11 mouse cellular contexts compared by ENCODE assay signal in genomic region chr10:99286213-99286612, GRCm38 (mm10). TPM values are rescaled to one million over a fixed set of nuclear protein-coding genes. Genes with fewer than 3 reads are reported as not detected.
A peak's percentile ranks its signal among the peaks of the same experiment; 100 is the strongest.
DNase-seq lines count a peak whose midpoint lies in the region; ATAC-seq lines count a peak whose summit lies in the region.
"Had no signal": no experiment of that assay in that cellular context is flagged by ENCODE, and none has a peak within 500 bp of the region (broad histone marks: within the 10 kb centered on the region; RNA-seq: fewer than 3 reads in every experiment).

No protein-coding gene starts in this region.

- H3K9ac ChIP-seq in midbrain, embryonic 11.5 days (ENCODE audit: low read length): no peak overlapping the region
- no peak overlapping the region for H3K9ac ChIP-seq in midbrain, embryonic 15.5 days
- H3K9ac ChIP-seq in kidney, embryonic 16.5 days (replicated peaks; ENCODE audit: low read length): no peak overlapping the region
- H3K9ac ChIP-seq in forebrain, embryonic 12.5 days: no peak overlapping the region
- H3K9ac ChIP-seq in intestine, embryonic 16.5 days (ENCODE audit: low read depth, low read length): no peak overlapping the region
- H3K9ac ChIP-seq: embryonic facial prominence, embryonic 15.5 days had no signal

- no peaks in the 10 kb centered on the region for H3K36me3 ChIP-seq in midbrain, embryonic 11.5 days (ENCODE audit: control insufficient read depth, insufficient read depth, low read length)
- no peaks in the 10 kb centered on the region for H3K36me3 ChIP-seq in midbrain, embryonic 15.5 days (replicated peaks)
- no peaks in the 10 kb centered on the region for H3K36me3 ChIP-seq in kidney, embryonic 16.5 days (ENCODE audit: insufficient read depth, low read length)
- no peaks in the 10 kb centered on the region for H3K36me3 ChIP-seq in forebrain, embryonic 12.5 days (replicated peaks)
- H3K36me3 ChIP-seq in intestine, embryonic 16.5 days (ENCODE audit: control insufficient read depth, insufficient read depth, low read length): no peaks in the 10 kb centered on the region
- H3K36me3 ChIP-seq: embryonic facial prominence, embryonic 15.5 days had no signal

- H3K4me2 ChIP-seq in midbrain, embryonic 11.5 days: no peak overlapping the region
- no peak overlapping the region for H3K4me2 ChIP-seq in midbrain, embryonic 15.5 days
- H3K4me2 ChIP-seq in kidney, embryonic 16.5 days (replicated peaks; ENCODE audit: low read depth, low read length): no peak overlapping the region
- H3K4me2 ChIP-seq in forebrain, embryonic 12.5 days: no peak overlapping the region
- no peak overlapping the region for H3K4me2 ChIP-seq in intestine, embryonic 16.5 days (ENCODE audit: low read depth, low read length)

- DNase-seq in embryo, embryonic 10 days (ENCODE audit: low spot score): peak; percentile 57
- DNase-seq in embryo, embryonic 9.5 days (ENCODE audit: extremely low spot score): no peak
- peak; percentile 75 for DNase-seq in midbrain, embryonic 11.5 days (ENCODE audit: low spot score, missing footprints)
- peak; percentile 40 to 59 for DNase-seq in lung, postnatal 4 days
- DNase-seq: spleen, adult 18-20 months; thymus, adult 18-20 months had no signal

- H3K4me3 ChIP-seq in midbrain, embryonic 11.5 days (ENCODE audit: low read depth, low read length): no peak overlapping the region
- H3K4me3 ChIP-seq in midbrain, embryonic 15.5 days: no peak overlapping the region
- H3K4me3 ChIP-seq in kidney, embryonic 16.5 days (ENCODE audit: low read length): no peak overlapping the region
- H3K4me3 ChIP-seq in forebrain, embryonic 12.5 days (replicated peaks): no peak overlapping the region
- H3K4me3 ChIP-seq in intestine, embryonic 16.5 days (ENCODE audit: low read length): no peak overlapping the region
- H3K4me3 ChIP-seq: embryonic facial prominence, embryonic 15.5 days had no signal

- no peaks in the 10 kb centered on the region for H3K27me3 ChIP-seq in midbrain, embryonic 11.5 days (ENCODE audit: control insufficient read depth, insufficient read depth, low read length)
- 0 out of 2 replicates have a peak, but pooled peaks cover 6% of the 10 kb centered on the region for H3K27me3 ChIP-seq in midbrain, embryonic 15.5 days (replicated peaks)
- H3K27me3 ChIP-seq in kidney, embryonic 16.5 days (ENCODE audit: insufficient read depth, low read length): no peaks in the 10 kb centered on the region
- no peaks in the 10 kb centered on the region; the same call in 1 of the 2 replicates for H3K27me3 ChIP-seq in forebrain, embryonic 12.5 days
- no peaks in the 10 kb centered on the region for H3K27me3 ChIP-seq in intestine, embryonic 16.5 days (replicated peaks; ENCODE audit: control insufficient read depth, insufficient read depth, low read length)
- H3K27me3 ChIP-seq: embryonic facial prominence, embryonic 15.5 days had no signal

- no peak for ATAC-seq in midbrain, embryonic 11.5 days (ENCODE audit: low FRiP score)
- ATAC-seq in midbrain, embryonic 15.5 days (replicated peaks): no peak
- ATAC-seq in kidney, embryonic 16.5 days (ENCODE audit: low FRiP score, low TSS enrichment): no peak
- no peak for ATAC-seq in forebrain, embryonic 12.5 days (ENCODE audit: low FRiP score)
- ATAC-seq in intestine, embryonic 16.5 days: no peak

- no peaks in the 10 kb centered on the region; the same call in 1 of the 2 replicates for H3K4me1 ChIP-seq in midbrain, embryonic 11.5 days (ENCODE audit: control insufficient read depth, insufficient read depth, low read length)
- H3K4me1 ChIP-seq in midbrain, embryonic 15.5 days: no peaks in the 10 kb centered on the region; the same call in 1 of the 2 replicates
- peaks cover 29% of the 10 kb centered on the region for H3K4me1 ChIP-seq in kidney, embryonic 16.5 days (ENCODE audit: insufficient read depth, low read length)
- peaks cover 13% of the 10 kb centered on the region for H3K4me1 ChIP-seq in forebrain, embryonic 12.5 days
- 0 out of 2 replicates have a peak, but pooled peaks cover 3% of the 10 kb centered on the region for H3K4me1 ChIP-seq in intestine, embryonic 16.5 days (ENCODE audit: control insufficient read depth, insufficient read depth, low read length)

- H3K27ac ChIP-seq in midbrain, embryonic 11.5 days (ENCODE audit: low read depth, low read length): no peak overlapping the region
- H3K27ac ChIP-seq in midbrain, embryonic 15.5 days: no peak overlapping the region
- peak overlapping the region; percentile 41 for H3K27ac ChIP-seq in kidney, embryonic 16.5 days (ENCODE audit: low read length)
- H3K27ac ChIP-seq in forebrain, embryonic 12.5 days: no peak overlapping the region
- H3K27ac ChIP-seq in intestine, embryonic 16.5 days (ENCODE audit: low read length): no peak overlapping the region
- H3K27ac ChIP-seq: embryonic facial prominence, embryonic 15.5 days had no signal

- no peaks in the 10 kb centered on the region for H3K9me3 ChIP-seq in midbrain, embryonic 11.5 days (ENCODE audit: control insufficient read depth, low read length)
- no peaks in the 10 kb centered on the region for H3K9me3 ChIP-seq in midbrain, embryonic 15.5 days
- H3K9me3 ChIP-seq in kidney, embryonic 16.5 days (ENCODE audit: low read length): no peaks in the 10 kb centered on the region
- H3K9me3 ChIP-seq in forebrain, embryonic 12.5 days: no peaks in the 10 kb centered on the region
- H3K9me3 ChIP-seq in intestine, embryonic 16.5 days (ENCODE audit: control insufficient read depth, low read length): no peaks in the 10 kb centered on the region
- H3K9me3 ChIP-seq: embryonic facial prominence, embryonic 15.5 days had no signal

- WGBS in midbrain, embryonic 11.5 days: 75% methylated on average over 7 of the region's 7 CpGs
- 81% methylated on average over 7 of the region's 7 CpGs for WGBS in midbrain, embryonic 15.5 days
- WGBS in kidney, embryonic 16.5 days: 48% methylated on average over 7 of the region's 7 CpGs
- 71% methylated on average over 7 of the region's 7 CpGs for WGBS in forebrain, embryonic 12.5 days
- 64% methylated on average over 7 of the region's 7 CpGs for WGBS in intestine, embryonic 16.5 days

RNA-seq across cellular contexts. Expression of gene Dusp6, which starts 23.2 kb away (rescaled TPM):
- 36.8 and 41.9 TPM in 2 replicates for polyA plus RNA-seq in midbrain, embryonic 11.5 days (2014; fragmentation: Nextera tagmentation; extraction: Ambion mirVana)
- 27.0 and 28.3 TPM in 2 replicates for polyA plus RNA-seq in midbrain, embryonic 15.5 days (2015; fragmentation: Nextera tagmentation; extraction: Ambion mirVana)
- 87.9 and 95.9 TPM in 2 replicates for polyA plus RNA-seq in kidney, embryonic 16.5 days (2015; fragmentation: Nextera tagmentation; extraction: Ambion mirVana)
- polyA plus RNA-seq in forebrain, embryonic 12.5 days (2016; fragmentation: Nextera tagmentation; extraction: Ambion mirVana): 37.1 and 40.0 TPM in 2 replicates
- 37.2 and 37.5 TPM in 2 replicates for polyA plus RNA-seq in intestine, embryonic 16.5 days (2015; fragmentation: Nextera tagmentation; extraction: Ambion mirVana)
